Mouse (Mus musculus): ENCODE results near the gene Ar.

The Ar gene

DNA sequence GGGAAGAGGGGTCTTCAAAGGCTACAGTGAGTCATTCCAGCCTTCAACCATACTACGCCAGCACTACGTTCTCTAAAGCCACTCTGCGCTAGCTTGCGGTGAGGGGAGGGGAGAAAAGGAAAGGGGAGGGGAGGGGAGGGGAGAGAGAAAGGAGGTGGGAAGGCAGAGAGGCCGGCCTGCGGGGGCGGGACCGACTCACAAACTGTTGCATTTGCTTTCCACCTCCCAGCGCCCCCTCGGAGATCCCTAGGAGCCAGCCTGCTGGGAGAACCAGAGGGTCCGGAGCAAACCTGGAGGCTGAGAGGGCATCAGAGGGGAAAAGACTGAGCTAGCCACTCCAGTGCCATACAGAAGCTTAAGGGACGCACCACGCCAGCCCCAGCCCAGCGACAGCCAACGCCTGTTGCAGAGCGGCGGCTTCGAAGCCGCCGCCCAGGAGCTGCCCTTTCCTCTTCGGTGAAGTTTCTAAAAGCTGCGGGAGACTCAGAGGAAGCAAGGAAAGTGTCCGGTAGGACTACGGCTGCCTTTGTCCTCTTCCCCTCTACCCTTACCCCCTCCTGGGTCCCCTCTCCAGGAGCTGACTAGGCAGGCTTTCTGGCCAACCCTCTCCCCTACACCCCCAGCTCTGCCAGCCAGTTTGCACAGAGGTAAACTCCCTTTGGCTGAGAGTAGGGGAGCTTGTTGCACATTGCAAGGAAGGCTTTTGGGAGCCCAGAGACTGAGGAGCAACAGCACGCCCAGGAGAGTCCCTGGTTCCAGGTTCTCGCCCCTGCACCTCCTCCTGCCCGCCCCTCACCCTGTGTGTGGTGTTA lies at the start of gene Ar:
TSS of gene Ar (plus strand) at position 239 of the 812 bp plus-strand sequence.
- no peak for DNase-seq (ENCODE audit: low spot score in 2 of 2)

DNA sequence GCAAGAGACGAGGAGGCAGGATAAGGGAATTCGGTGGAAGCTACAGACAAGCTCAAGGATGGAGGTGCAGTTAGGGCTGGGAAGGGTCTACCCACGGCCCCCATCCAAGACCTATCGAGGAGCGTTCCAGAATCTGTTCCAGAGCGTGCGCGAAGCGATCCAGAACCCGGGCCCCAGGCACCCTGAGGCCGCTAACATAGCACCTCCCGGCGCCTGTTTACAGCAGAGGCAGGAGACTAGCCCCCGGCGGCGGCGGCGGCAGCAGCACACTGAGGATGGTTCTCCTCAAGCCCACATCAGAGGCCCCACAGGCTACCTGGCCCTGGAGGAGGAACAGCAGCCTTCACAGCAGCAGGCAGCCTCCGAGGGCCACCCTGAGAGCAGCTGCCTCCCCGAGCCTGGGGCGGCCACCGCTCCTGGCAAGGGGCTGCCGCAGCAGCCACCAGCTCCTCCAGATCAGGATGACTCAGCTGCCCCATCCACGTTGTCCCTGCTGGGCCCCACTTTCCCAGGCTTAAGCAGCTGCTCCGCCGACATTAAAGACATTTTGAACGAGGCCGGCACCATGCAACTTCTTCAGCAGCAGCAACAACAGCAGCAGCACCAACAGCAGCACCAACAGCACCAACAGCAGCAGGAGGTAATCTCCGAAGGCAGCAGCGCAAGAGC lies 1.3 kb downstream of the Ar start:
- peak in 1 of 2 experiments; percentile 11 for DNase-seq (ENCODE audit: low spot score in 2 of 2)

- DNase-seq (ENCODE audit: low spot score in 2 of 2) = no peak
Measured at GRCm38 (mm10) chrX:98150393-98151119, 2.0 kb downstream of the Ar start.

- DNase-seq (ENCODE audit: low spot score in 2 of 2) = no peak
Measured at GRCm38 (mm10) chrX:98189759-98190158, 41.2 kb downstream of the Ar start.

GRCm38 (mm10) chrX:98205766-98206165 lies 57.2 kb downstream of the Ar start:
- DNase-seq (ENCODE audit: low spot score in 2 of 2) = no peak

GRCm38 (mm10) chrX:98207166-98207565 lies 58.6 kb downstream of the Ar start:
- DNase-seq (ENCODE audit: low spot score in 2 of 2) = no peak

- DNase-seq (ENCODE audit: low spot score in 2 of 2) = no peak
Measured at GRCm38 (mm10) chrX:98216103-98216502, 67.5 kb downstream of the Ar start.

- DNase-seq (ENCODE audit: low spot score in 2 of 2) = no peak
Measured at GRCm38 (mm10) chrX:98239011-98239410, 90.4 kb downstream of the Ar start.

- no peak for DNase-seq (ENCODE audit: low spot score in 2 of 2)
Measured at GRCm38 (mm10) chrX:98245108-98245507, 96.5 kb downstream of the Ar start.

GRCm38 (mm10) chrX:98248363-98248762 lies 99.8 kb downstream of the Ar start:
- DNase-seq (ENCODE audit: low spot score in 2 of 2) = no peak

DNA sequence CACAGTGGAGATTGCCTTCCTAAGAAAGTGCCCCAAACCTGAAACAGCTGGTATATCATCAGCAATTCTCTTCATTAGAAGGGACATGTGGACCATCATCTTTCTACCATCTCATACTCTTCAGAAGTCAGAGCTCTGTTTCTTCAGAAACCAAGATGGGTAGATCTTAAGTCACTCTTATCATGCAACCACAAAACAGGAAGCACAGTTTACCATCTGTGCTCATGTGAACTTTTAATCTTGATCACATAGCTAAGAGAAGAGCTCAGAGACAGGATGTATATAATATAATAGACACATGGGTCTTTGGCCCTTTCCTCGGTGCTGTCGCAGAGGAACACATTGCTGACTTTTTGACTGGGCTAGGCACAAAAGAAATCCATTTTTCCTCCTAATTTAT lies 111.1 kb downstream of the Ar start:
- DNase-seq (ENCODE audit: low spot score in 2 of 2) = no peak

- DNase-seq (ENCODE audit: low spot score in 2 of 2) = no peak
Measured at GRCm38 (mm10) chrX:98265755-98266154, 117.2 kb downstream of the Ar start.

- no peak for DNase-seq (ENCODE audit: low spot score in 2 of 2)
Measured at GRCm38 (mm10) chrX:98271361-98271760, 122.8 kb downstream of the Ar start.

- no peak for DNase-seq (ENCODE audit: low spot score in 2 of 2)
Measured at GRCm38 (mm10) chrX:98291763-98292162, 143.2 kb downstream of the Ar start.

DNA sequence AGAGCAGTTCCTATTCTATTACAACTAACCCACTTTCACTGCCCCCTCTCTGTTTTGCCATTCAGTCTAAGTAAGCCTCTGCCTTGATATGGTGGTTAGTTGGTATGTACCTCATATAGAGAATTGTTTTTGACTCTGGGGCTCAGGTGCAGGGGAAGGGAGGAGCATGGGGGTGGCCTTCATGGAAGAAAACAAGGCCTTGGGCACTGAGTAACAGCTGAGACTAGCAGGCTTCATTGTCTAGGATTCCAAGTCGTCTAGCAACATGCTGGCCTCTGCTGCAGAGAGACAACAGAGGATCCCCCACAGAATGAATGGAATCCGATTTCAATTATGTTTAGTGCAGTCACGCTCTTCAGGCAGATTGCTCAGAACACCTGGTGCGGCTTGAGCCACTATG lies 152.1 kb downstream of the Ar start:
- no peak for DNase-seq (ENCODE audit: low spot score in 2 of 2)

DNA sequence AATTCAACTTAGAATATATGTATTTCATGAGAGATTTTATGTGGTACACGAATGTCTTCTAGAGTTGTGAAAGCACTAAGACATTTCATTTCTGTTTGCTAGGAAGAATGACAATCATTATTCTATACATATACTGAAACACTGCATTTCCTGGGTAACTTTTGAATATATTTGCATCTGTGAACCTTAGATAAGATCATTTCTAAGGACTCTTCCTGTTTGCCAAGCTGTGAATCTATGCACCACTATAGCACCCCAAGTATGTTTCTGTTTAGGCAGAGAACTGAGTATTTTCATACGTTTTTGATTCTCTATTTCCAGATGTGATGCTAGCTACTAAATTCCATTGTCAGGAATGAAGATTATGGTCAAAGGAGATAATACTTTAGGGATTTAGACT lies 153.4 kb downstream of the Ar start:
- no peak for DNase-seq (ENCODE audit: low spot score in 2 of 2)

DNA sequence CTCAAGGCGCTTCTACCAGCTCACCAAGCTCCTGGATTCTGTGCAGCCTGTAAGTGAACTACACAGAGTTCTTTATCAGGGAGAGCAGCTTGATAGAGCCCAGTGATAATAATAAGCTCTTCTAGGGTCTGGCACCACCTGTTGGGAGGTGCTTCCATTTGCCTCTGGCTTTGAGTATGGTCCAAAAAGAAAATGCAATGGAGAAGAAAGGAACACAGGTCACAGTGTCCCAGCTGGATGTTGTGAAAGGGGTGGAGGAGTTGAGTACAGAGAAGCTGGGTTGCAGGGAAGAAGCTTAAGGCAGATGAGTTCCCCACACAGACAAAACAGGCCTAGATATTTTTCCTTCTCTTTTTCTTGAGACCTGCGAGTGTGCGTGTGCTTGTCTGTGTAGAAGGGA lies 167.4 kb downstream of the Ar start:
- DNase-seq (ENCODE audit: low spot score in 2 of 2) = no peak

DNA sequence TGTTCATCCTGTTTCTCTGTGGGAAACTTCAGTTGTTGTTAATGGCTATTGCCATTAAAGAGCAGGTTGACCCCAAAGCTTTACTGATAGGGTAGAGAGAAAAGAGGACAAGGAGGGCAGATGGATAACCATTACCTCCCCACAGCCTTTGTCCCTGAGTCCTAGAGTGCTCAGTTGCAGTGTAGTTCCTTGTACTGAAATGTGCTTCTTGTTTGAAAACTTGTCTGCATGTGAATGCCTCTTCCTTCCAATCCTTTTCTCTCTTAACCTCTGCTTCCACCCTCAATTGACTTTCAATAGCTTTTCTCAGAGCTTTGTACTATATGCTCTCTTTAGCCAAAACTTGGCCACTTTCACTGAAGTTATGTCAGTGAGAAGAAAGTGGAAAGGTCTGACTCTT lies 168.9 kb downstream of the Ar start:
- no peak for DNase-seq (ENCODE audit: low spot score in 2 of 2)

GRCm38 (mm10) chrX:98323105-98323504 lies 174.5 kb downstream of the Ar start:
- DNase-seq (ENCODE audit: low spot score in 2 of 2) = no peak

GRCm38 (mm10) chrX:98347481-98347880 lies 198.9 kb downstream of the Ar start:
- DNase-seq (ENCODE audit: low spot score in 2 of 2) = no peak

DNA sequence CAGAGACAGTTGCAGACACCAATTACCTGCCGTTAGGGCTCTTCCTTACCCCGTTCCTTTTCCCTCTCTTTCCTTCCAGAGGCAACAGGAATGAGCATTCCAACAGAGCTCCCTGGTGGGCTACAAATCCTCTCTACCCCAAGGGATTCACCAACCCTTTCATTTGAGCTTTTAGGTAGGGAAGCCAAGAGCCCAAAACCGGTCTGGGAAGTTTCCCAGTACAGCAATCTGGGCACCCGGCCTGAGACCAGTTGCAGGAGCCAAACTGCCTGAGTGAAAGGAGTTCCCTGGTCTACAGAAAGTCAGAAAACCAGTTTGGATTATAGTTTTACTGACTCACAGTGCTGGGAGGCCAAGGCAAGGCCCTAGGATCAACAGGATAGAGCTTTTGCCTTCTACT lies 199.5 kb downstream of the Ar start:
- DNase-seq (ENCODE audit: low spot score in 2 of 2) = no peak

Data from frontal cortex, postnatal 10 days (tissue).